Mouse (Mus musculus) T-helper 2 cell (primary cell): ENCODE results near the gene Zfp94.

Experiments
- in situ Hi-C: fragments of 300-600 bp; cut with MboI, MseI; formaldehyde crosslinking; loops from one replicate; pipeline ENCODE4 v1.15.1; 2025; ENCODE audit warnings: high pct_unique_total_duplicates

The Zfp94 gene

DNA sequence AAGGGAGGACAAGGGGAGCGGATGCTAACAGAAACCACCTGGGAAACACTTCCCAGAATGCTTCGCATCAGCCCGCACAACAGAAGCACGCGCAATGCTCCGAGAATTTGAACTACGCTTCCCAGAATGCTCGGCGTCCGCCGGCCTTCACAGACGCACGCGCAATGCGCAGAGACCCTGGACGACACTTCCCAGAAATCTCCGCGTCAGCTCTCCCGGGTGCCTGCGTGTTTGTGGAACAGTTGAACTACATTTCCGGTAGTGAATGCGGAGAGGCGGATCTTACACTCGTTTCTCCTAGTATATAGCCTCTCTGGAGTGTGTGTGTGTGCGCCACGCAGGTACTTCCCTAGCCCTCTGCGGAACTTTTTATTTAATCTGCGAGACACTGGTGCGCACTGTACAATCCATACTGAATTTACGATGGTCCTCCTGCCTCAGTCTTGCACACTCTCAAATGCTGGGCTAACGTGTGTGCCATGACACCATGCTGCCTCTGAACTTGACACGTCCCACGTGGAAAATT, at the start of gene Zfp94:
TSS of gene Zfp94 (minus strand) at position 100 of the 526 bp plus-strand sequence.
- in situ Hi-C loops, result no loop called here

DNA sequence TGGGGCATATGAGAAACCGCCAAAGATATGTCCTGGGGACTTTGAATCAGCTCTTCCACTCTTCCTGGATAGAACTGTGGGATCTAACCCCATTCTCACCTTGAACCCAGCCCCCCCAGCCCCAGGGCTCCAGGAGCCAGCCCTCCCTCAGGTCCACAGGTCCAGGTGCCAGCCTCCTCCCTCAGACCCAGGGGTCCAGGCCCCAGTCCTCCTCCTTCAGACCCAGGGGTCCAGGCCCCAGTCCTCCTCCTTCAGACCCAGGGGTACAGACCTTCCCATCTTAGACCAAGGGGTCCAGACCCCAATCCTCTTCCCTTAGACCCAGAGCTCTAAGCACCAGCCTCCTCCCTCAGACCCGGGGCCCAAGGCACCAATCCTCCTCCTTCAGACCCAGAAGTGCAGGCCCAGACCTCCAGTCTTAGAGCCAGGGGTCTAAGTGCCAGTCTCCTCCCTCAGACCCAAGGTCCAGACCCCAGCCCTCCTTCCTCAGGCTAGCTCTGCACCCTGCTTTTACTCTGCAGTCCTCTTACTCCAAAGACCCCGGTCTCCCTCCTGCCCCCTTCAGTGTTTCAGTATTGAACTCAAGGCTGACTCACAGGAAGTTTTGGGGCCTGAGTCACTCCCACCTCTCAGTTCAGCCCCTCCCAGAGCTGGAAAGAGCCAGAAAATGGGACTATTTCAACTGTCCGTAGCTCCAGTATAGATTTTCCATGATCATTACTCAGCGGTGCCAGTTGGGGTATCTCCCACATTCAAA, 49.0 kb upstream of the Zfp94 start:
- in situ Hi-C loops, result no loop called here

DNA sequence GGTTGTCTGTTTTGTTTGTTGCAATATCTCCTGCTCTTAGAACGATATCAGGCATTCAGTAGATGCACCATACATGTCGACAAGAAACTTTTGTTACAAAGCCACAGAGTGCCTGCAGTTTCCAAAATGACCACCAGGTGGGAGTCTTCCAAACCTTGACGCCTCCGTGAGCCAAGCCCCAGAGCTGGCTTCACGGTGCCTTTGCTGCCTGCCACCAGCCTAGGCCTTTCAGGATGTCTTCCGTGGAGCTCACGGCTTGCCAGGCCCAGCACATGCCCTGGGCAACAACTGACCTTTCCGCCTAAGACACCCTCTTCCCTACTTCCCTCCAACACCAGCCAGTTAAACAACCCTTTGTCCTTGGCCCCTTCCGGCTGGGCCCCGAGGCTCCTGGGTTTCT, 48.4 kb upstream of the Zfp94 start:
- in situ Hi-C loops, result no loop called here

DNA sequence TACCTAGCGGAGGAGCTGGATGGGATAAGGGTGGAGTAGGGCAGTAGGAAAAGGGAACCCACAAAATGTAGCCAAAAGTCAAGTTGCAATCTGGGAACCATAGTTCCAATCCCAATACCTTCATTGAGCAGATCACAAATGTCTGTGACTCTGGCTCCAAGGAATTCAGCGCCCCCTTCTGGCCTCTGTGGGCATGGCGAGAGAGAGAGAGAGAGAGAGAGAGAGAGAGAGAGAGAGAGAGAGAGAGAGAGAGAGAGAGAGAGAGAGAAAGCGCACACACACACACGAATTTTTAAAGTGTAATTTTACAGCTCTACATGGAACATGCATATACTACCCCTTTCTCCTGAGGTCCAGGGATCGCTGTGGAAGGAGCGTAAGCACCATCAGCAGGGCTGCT, 46.8 kb upstream of the Zfp94 start:
- in situ Hi-C loops, result no loop called here

DNA sequence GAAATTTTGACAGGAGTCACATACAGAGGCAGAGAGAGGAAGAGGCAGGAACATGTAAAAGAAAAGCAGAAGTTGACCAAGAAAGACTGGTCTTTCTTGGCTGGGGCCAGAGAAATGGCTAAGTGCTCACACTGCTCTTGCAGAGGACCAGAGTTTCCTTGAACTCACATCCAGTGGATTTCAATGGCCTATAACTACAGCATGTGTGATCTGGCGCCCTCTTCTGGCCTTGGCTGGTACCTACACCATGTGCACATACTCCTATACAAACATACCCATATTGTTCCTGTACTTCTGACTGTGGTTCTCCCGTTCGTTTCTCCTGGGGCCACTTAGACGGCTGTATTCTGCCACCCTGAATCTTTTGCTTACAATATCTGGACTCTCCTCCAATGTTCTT, 44.5 kb upstream of the Zfp94 start:
- in situ Hi-C loops, result no loop called here

DNA sequence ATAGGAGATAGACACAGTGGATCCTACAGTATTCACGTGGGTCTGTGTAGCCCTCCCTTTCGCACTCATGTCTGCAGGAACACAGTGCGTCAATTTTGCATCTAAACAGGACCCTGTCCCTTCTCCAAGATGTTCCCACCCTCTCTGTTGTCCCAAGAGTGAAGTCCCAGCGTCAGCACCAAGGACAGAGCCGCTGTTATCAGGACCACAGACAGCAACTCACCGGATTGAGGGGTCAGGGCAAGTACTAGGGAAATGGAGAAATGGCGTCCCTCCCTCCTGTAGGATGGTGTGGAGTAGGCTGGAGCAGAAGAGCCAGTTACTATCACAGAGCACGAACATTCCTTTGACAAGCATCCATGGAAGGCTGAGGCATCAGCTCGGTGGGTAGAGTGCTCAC, 42.8 kb upstream of the Zfp94 start:
- in situ Hi-C loops, result loop anchor here (5.0 kb wide), 1 partner anchor 392 kb away; no protein-coding TSS in a partner anchor

DNA sequence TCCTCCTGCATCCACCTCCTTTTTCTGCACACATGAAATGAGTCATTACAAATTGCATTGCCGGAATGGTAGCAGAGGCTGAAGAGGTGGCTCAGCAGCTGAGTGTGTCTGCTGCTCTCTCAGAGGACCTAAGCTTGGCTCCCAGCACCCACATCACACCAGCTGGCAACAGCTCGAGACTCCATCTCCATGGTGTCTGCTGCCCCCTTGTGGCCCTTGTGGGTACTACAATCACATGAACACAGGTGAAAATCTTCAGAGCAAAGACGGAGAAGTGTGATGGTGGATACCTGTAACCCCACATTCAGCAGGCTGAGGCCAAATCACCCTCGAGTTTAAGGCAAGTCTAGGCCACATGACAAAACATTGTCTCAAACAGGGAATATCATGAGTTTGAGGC, 41.4 kb upstream of the Zfp94 start:
- in situ Hi-C loops, result loop anchor here (5.0 kb wide), 1 partner anchor 391 kb away; no protein-coding TSS in a partner anchor

DNA sequence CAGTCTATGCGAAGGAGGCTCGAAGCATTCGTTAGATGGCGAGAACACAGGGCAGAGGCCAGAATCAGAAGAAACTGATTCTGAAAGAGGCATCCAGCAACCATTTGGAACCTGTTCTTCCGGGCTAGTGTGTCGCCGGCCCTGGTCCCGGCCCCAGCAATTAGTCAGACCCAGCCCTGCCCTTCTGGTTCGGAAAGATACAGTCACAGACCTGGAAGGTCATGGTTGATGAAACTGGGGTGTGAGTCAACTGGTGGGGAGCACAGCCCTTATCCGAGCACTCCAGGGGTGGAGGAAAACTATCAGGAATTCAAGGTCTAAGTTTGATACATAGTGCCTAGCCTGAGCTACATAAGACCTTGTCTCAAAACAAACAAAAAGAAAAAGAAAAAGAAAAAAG, 39.6 kb upstream of the Zfp94 start:
- in situ Hi-C loops, result loop anchor here (5.0 kb wide), 1 partner anchor 389 kb away; no protein-coding TSS in a partner anchor

DNA sequence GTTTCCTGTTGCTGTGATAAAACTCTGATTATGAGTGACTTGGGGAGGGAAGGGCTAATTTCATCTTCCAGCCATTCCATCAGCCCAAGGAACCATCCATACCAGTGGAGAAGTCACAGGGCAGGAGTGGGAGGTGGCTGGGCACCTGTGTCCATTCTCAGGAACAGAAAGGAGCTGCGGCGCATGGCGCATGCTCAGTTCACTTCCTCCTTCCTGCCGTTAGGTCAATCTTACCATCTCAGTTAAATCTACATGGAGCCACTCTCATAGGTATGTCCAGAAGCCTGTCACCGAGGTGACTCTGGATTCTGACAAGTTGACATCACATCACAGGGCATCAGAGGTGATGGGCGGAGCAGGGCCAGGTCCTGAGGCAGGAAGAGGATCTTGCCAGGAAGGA, 39.2 kb upstream of the Zfp94 start:
- in situ Hi-C loops, result loop anchor here (5.0 kb wide), 1 partner anchor 388 kb away; no protein-coding TSS in a partner anchor

DNA sequence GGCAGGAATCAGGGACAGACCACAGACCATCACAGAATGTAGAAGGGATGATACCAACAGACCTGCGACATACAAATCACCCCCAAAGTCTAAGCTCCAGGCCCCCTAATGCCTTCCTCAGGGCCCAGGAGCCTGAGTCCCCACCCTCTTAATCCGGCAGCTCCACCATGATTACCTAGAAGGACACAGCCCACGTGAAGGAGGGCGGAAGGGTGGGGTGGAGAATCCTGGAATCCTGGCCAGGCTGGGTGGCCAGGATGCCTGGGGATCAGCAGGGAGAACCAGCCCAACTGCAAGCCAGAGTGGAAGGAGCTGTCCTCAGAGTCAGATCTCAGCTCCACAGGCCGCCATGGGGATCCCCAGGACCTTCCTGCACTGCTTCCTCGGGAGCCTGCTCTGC, 32.4 kb upstream of the Zfp94 start, which contains the start of gene Lypd5:
TSS of gene Lypd5 (plus strand) at position 301 of the 400 bp plus-strand sequence.
- in situ Hi-C loops, result no loop called here

DNA sequence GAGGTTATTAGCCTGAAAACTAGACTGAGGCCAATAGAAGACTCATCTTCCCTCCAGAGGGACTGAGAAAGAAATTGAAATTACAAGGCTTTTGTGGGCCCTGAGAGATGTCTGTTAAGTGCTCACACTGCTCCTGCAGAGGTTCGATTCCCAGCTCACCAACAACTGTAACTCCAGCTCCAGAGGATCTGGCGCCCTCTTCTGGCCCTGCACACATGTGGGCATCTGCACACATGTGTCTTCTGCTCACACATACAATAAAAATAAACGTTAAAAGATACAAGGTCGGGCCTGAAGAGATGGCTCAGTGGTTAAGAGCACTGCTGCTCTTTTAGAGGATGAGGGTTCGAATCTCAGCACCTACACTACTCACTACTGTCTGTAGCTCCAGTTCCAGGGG, 30.0 kb upstream of the Zfp94 start:
- in situ Hi-C loops, result no loop called here

DNA sequence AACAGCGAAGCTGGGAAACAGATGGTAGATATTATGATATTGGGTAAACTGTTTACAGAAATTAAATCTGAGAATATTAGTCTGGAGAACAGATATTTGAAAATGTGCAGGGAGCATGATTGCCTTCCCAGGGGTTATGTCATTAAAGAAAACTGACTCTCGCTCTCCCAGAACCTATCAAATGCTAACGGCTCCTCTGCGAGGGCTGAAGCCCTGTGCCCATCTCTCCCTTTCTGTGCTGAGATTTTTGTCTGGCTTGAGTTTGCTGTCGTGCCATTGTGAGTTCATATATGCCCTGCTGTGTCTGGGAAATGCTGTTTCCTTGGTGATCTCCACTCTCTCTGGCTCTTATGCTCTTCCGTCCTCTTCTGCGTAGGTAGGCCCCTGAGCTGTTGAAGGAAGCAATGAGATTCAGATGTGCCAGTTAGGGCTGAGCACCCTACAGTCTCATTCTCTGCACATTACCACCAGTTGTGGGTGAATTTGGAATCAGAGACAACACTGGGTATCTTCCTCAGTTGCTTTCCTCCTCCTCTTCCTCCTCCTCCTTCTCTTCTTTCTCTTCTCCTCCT, 27.3 kb upstream of the Zfp94 start:
- in situ Hi-C loops, result no loop called here

DNA sequence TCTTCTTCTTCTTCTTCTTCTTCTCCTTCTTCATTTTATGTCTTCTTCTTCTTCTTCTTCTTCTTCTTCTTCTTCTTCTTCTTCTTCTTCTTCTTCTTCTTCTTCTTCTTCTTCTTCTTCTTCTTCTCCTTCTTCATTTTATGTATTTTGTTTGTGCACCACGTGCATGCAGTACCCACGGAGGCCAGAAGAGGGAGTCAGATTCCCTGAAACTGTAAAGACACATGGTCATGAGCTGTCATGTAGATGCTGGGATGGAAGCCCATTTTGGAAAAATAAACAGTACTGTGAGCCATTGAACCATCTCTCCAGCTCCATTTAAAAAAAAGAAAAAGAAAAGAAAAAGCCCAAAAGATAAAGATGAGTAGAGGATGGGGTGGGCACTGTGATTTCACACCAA, 21.8 kb upstream of the Zfp94 start:
- in situ Hi-C loops, result no loop called here

DNA sequence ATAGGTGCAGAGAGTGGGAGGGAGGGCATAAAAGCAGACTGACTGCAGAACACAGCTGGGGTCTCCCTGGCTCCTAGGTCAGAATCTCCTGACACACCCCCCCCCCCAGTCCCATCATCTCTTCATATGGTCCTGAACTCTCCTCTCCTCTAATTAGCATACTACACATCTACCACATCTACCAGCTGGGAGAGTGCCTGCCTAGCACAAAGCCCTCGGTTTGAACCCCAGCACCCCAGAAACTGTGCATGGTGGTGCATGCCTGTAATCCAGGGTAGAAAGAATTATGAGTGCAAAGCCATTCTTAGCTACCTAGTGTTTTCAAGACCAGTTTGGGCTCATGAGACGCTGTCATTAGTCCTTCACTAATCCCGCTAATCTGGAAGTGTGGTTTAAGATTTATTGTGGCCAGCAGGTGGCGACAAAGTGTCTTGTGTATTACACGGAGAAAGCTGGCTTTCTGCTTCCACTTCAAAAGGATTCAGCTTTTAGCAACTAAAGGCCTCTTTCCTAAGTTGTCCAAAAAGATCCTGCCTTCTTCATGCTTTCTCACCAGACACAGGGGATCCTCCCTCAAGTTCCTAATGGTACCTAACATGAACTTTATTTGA, 19.3 kb upstream of the Zfp94 start:
- in situ Hi-C loops, result no loop called here

DNA sequence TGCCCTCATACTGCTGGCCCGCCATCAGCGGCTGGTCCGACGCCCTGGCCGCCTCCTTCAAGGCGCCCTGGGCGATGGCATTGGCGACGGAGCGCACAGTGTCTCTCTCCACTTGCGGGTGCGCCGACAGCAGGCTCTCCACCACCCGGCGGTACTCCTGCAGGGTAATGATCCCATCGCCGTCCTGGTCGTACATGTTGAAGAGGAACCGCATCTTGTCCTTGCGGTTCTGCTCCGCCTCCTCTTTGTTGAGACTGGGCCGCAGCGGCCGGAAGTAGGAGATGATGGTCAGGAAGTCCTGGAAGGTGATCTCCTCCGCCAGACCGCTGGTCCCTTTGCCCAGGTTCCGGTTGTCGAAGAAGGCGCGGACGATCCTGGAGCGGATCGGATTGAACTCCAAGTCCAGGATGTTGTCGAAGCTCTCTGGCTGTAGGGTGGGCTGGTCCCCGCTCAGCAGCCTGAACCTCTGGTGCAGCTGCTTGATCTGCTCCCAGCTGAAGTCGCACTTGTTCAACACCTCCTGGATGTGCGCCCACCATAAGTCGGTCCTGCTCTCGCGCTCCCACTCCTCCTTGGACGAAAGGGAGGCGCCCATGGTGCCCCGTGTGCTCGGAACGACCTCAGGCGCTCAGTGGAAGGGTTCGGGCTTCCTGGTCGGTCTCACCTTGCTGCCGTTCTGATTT, 17.0 kb upstream of the Zfp94 start, which contains the start of gene Tescl:
TSS of gene Tescl (minus strand) at position 633 of the 683 bp plus-strand sequence.
- in situ Hi-C loops, result no loop called here

DNA sequence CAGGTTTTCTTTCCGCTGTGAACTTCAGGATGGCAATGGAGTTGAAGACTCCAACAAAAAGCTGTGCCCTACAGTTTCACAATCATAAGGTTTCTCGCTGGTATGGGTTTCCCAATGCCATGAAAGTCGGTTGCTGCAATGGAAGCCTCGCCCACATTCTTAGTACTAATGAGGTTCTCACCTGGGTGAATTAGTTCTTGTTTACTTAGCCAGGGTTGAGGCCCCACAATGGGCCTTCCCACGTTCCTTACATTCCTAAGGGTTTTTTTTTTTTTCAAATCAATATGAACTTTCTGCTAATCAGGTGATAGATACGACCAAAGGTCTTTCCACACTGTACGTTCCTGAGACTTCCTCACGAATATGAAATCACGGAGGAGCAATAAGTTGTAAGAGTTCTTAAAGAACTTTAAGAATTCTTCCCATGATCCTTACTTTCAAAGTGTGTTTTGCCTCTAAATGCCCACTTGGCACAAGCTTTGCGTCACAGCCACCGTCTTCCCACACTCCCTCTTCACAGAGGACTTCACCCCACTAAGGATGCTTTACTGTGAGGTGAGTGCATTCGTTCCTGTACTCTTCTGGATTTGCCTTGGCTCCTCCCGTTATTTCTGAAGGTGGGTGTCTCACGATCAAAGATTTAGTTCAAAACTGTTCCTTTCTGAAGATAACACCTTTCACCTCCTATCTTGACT, 11.0 kb upstream of the Zfp94 start:
- in situ Hi-C loops, result no loop called here

DNA sequence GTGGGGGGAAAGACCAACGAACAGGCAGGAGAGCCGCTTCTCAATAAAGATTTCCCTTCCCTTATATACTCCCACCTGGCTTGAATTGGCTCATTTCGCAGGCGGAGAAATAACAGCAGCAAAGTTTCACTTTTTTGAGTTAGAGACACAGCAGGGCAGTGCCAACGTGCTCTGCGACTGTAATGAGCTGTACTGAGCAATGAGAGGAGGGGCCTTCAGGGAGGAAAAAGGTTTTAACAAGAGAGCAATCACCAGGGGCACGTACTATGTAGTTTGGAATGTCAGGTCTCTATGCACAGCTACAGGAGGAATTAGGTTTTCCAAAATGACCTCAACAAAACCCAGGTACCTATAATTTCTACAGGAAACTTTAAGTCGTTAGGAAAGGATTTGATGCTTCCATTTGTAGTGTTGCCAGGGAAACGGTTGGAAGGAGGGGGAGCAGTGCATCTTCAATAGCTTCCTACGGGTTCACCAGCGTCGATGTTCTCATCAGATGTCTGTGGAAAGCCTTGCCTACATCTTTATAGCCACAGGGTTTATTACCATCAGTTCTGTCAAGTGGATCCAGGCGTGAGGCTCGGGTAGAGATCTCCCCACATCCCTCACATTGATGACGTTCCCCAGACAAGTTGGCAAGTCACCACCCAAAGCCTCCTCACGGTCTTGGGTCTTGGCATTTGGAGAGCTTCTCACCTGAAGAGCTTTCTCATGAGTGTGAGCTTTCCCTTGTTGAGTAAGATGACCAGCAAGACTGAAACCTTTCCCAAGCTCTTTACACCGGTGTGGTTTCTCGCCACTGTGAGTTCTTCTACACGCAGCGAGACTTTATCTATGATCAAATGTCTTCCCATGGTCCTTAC, 10.0 kb upstream of the Zfp94 start:
- in situ Hi-C loops, result no loop called here

DNA sequence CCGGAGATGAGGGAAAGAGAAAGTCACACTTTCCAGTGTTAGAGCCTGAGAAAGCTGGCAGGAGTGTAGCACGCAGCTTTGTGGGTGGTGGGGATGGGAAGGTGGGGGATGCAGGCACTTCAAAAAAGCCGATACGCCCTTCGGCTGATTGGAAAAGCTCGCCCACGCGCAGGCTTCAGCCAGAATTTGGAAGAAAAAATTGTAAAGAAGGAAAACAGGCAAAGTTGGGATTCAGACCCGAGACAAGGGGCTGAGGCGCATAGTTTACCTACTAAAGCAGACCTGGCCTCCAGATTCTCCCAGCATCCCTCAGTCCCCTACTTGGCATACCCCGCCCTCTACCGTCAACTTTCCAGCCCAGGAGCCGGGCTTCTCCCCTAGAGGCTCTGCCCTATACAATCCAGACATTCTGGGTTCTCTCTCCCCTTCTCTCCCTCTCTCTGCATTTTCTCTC, 9.2 kb upstream of the Zfp94 start:
- in situ Hi-C loops, result no loop called here

DNA sequence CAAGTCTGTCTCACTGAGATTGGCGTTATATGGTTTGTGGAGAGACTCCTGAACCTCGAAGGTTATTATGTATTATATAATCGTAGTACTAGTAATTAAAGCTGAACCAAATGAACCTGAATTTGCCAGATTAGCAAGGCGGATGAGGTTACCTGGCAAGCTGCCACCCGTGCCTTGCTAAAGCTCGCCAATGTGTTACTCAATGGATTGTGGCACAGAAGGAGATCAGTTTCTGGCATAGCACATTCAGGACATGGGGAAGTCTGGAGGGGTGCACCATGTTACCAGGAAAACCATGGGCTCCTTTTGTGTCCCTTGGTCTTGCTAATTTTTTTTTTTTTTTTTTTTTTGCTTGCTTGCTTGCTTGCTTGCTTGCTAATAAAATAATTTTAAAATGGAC, 8.7 kb upstream of the Zfp94 start:
- in situ Hi-C loops, result no loop called here

DNA sequence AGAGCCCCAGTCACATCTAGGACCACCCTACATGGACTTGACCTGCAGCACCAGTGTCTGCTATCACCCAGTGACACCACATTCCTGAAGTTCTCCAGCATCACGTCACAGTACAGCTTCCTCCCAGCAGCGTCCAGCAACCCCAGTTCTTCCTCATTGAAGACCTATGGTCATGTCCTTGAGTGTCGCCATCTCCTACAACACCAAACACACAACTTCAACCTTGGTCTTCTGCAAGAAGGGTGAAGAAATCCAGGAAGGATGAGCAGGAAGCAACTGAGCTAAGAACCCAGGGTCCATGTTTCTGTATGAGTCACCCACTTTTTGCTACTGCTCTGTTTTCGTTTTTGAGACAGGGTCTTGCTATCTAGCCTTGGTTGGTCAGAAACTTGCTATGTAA, 6.1 kb upstream of the Zfp94 start:
- in situ Hi-C loops, result no loop called here
